Mouse (Mus musculus): ENCODE data around the gene AW549877.

The AW549877 gene

GRCm38 (mm10) chr15:3995448-3996266, at the start of gene AW549877:
Gene AW549877, minus strand, starts transcription at chr15:3995744.
- DNase-seq, result peak; percentile 99

DNA sequence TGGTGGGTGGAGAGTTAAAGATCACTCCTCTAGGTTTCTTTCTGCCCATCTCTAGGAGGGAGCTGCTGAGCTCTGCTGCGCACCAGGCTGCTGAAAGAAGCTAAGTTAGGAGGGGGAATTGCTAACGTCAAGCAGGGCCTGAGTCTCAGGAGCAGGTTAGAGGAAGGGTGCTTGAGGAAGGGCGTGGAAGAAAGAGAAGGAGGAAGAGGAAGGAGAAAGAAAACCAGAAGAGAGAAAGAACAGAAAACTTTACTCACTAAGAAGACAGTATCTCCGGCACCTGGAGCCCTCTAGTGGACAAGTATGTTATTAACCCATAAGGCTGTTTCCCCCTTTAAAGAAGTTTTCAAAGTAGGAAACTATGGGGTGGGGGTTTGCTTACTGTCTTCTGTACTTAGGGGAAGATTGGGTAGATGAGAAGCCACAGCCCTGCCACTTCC, 47.5 kb upstream of the AW549877 start:
- DNase-seq, result peak in 1 of 2 experiments; percentile 31

DNA sequence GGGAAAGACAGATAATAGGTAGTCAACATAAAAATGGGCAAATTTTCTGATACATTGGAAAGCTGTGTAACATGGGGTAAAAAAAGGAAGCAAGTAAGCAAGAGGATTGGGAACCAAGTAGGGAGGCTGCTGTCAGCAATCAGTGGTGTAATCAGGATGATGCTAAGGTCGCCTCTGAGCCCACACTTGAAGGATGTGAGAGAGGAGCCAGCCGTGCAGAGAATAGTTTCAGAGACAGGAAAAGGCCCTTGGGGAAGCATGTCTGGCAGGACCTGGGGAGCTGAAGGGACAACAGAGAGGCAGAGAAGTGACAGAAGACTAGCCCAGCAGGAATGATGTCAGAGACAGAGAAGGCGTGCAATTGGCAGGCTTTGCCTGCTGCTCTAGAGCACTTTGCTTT, 46.9 kb upstream of the AW549877 start:
- no peak for DNase-seq

DNA sequence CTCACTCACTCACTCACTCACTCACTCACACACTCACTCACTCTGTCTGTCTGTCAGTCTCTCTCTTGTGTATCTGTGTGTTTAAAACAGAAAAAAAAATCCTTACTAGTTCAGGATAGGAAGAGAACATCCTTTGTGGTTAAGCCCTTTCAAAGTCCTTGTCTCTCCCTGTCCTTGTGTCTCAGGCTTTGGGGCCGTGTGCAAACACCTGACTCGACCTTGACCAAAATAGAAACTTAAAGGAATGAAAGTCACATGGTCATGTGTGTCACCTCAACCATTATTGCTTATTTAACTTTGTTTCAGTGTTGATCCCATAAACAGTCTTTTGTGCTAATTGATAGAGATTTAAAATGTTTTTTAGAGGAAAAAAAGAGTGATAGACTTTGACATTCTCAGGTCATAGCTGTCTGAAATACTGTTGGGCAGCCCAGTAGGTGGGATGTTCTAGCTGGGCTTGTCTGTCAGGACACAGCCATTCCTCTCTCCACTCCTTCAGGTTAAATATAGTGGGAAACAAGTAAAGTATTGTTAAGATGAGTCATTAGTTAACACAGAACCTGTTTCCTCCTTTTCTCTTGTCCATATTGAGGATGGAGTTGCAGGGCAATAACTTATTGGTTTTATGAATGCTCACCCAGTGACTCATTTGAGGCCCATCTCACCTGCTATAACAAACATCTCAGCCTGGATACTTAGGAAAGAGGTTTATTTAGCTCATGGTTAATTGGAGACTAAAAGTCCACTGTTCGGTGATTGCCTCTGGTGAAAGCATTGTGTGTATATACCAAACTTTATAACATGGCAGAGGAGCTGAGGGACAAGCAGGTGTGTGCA, 37.8 kb upstream of the AW549877 start:
- DNase-seq, result peak; percentile 19 to 37

DNA sequence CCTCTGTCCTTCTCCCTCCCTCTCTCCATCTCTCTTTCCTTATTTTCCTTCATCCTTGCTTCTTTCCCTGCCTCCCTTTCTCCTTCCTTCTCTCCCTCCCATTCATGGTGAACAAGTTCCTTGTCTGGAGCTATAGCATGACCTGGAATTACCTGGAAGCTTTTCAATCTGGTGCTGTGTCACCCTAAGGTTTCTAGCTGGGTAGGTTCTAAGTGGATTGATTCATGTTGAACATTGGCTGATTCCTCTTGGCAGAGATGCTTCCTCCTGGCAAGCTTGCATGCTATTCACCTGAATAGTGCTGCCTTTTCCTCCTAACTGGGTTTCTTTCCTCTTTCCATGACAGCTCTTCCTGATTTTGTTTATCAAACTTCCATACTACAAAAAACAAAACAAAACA, 33.4 kb upstream of the AW549877 start:
- DNase-seq, result peak; percentile 29 to 31

- peak in 1 of 2 experiments; percentile 25 for DNase-seq
These were observed 32.8 kb upstream of the AW549877 start for GRCm38 (mm10) chr15:4028411-4028700.

DNA sequence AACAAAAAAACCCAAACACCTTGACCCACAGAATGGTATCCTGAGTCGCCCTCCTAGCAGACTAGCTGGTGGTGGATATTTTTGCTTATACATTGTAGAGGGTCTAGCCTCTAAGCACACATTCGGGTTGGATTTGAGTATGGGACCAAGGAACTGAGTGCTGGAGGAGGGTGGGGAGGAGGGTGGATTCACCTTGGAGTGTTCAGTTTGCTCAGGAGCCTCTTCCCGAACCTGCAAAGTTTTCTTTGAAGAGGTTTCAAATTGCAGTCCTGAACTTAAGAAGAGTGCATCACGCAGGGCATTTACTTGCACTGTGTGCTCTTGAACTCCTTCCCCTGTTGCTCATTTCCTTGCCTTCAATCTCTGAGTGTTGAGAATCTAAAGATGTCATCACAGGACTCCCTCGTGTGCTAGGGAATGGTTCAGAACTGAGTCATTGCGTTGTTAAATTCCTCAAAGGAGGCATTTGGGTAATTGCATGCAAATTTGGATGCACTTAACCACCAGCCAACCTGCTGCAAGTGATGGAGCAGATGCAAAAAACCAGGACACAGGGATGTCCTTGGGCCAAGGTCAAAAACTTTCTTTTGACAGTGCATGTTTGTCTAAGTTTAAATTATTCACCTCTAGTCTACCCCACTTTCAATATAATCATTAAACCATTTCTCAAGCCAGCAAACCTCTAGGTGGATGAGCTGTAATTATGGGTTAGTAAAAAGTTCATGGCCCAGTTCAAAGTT, 32.3 kb upstream of the AW549877 start:
- peak; percentile 23 to 59 for DNase-seq

DNA sequence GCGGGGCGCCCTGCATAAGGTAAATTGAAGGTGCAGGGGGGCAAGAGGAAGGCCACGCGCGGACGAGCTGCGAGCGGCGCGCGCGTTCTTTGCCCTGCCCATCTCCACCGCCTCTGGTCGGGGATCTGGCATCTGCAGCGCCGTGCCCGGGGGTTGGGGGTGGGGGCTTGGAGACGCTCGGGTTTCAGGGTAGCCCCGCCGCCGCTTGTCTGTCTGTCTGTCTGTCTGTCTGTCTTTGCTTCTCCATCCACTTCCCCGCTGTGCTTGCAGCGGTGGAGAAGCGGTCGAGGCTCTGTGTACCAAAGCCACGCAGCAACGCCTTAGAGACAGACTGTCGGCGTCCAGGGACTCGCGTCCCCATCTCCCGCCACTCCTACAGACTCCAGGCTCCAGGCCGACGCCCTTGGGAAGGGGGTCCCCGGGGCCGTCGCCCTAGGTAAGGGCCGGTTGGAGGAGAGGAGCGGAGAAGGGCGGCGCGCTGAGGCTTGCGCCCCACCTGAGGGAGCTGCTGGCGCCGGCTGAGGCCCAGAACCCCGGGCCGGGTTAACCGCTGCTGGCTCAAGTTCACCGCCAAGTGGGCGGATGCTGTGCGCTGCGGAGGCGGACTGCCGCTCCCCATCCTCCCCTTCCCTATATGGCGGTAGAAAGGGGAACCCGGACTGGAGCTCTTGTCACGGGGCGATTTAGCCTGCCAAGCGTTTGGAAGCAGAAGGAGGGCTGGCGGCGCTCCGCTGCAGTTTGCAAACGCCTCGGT, 31.5 kb upstream of the AW549877 start:
- peak; percentile 88 to 89 for DNase-seq

DNA sequence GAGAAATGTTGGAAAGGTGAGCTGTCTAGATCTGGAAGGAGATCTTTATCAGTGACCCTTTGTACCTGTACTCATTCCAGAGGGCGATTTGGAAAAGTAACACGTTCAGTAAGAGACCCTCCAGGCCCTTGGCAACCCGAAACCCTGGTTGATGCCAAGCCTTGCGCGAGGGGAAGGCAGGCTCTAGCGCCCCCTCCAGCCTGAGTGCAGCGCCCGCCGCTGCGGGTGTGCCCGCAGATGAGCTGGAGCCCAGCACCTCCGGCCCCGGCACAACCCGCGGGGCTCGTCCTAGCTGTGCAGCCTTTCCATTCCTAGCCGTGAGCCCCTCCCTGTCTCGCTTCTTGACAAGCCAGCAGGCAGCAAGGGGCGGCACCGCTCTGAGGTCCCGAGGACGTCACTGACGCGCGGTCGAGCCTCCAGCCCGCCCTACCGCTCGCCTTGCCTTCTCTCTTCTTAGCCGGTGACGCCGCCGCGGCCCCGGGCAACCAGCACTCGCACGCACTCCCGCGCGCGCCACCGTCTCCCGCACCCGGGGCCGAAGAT, 30.8 kb upstream of the AW549877 start, which contains the start of gene Oxct1:
Gene Oxct1 (plus strand): TSS at position 153 of the 543 bp plus-strand sequence.
- peak; percentile 93 to 94 for DNase-seq

DNA sequence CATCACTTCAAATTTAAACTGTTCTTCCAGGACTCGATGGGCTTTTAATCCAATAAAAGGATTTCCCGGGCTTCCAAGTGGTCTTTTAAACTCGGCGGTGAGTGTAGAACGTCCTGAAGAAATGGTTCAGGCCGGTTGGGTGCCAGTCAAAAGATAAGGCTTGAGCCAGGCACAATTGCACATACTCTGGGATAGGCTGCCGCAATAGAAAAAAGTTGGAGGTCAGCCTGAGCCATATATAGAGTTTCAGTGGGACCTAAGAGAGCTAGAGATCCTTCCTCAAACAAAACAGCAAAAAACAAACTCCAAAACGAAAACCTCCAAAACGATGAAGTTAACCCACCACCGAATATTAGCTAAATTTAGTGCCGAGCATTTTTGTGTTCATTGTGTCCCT, 30.0 kb upstream of the AW549877 start:
- no peak for DNase-seq

- DNase-seq, result no peak
These were observed 29.4 kb upstream of the AW549877 start for GRCm38 (mm10) chr15:4024726-4025507.

- DNase-seq, result no peak
These were observed 28.2 kb upstream of the AW549877 start for GRCm38 (mm10) chr15:4023747-4024146.

GRCm38 (mm10) chr15:4020711-4021110, 25.2 kb upstream of the AW549877 start:
- DNase-seq, result no peak

- no peak for DNase-seq
These were observed 18.3 kb upstream of the AW549877 start for GRCm38 (mm10) chr15:4013873-4014272.

- no peak for DNase-seq
These were observed 5.0 kb upstream of the AW549877 start for GRCm38 (mm10) chr15:4000536-4000935.

- no peak for DNase-seq
These were observed 3.6 kb upstream of the AW549877 start for GRCm38 (mm10) chr15:3999144-3999543.

GRCm38 (mm10) chr15:3996267-3997010, 895 bp upstream of the AW549877 start:
- DNase-seq, result no peak

- DNase-seq, result no peak
These were observed 594 bp downstream of the AW549877 start for GRCm38 (mm10) chr15:3994852-3995447.

GRCm38 (mm10) chr15:3987981-3988380, 7.6 kb downstream of the AW549877 start:
- peak; percentile 33 to 65 for DNase-seq

DNA sequence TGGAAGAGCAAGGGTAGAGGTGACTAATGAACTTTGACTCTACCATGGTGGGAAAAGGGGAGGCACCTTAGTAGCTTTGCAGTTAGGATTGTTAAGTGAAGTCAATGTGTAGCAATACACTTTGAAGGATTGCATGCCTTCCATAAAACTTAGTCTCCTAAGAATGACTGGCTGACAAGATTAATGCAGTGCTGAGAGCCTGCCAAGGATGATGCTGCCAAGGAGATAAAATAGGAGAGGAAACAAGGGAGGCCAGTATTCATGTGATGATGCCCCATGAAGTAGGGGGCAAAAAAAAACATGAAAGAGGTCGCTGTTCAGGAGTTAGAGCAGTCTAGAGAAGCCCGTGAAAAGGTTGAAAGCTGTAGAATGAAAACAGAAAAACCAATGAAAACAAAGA, 10.7 kb downstream of the AW549877 start:
- no peak for DNase-seq
